Mouse (Mus musculus): ENCODE results near the gene Tapbp.

The Tapbp gene

DNA sequence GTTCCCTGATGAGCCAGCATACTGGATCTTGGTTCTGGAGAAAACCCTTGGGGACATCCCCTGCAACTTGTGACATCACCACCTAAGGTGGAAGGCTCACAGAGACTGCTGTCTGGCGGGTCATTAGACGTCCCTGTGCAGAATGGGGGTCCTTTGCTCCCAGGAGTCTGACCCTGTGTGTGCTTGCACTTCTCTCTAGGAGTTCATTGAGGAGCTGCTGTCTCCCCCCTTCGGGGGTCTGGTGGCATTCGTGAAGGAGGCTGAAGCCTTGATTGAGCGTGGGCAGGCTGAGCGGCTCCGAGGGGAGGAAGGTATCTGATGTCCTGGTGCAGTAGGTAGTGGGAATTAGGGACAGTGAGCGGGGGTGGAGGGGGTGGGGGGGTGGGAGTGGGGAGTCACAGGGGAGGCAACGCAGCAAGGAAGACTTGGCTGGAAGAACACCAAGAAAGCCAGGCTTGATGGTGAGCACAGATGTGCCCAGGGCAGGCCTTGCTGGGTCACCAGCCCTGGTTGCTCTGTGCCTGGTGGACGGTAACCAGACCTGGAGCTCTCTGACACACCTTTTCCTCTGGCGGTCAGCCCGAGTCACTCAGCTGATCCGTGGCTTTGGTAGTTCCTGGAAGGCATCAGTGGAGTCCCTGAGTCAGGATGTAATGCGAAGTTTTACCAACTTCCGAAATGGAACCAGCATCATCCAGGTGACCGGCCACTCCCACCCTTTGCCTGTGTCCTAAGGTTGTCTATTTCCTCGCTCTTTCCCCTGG lies 49.6 kb downstream of the Tapbp start:
- DNase-seq (ENCODE audit: low read depth, low spot score), result no peak

DNA sequence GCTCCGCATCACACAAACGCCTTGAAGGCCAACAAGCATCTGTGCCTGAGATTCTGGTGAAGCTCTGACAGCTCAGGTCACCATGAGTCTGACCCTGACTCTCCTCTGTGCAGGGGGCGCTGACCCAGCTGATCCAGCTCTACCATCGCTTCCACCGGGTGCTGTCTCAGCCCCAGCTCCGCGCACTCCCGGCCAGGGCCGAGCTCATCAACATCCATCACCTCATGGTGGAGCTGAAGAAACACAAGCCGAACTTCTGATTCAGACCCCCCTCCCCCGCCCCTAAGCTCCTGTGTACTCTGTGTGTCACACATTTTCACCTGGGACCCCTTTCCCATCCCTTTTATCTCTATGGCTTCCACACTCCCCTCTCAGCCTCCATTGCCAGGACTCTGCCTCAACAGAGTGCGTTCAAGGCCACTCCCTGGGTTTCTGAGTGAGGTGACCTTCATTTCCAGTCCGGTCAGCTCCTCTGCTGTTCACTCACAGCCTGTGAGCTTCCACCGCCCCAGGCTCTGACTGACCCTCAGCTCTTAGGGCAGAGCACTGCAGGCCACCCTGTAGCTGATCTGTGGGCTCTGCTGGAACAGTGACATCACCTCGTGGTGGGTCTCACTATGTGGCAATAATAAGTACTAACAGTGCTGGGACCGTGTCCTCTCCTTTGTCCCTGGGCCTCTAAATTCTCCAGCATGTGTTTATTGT lies 50.3 kb downstream of the Tapbp start:
- no peak for DNase-seq (ENCODE audit: low read depth, low spot score)

- peak; percentile 87 for DNase-seq (ENCODE audit: low read depth, low spot score)
These were observed 52.8 kb downstream of the Tapbp start for GRCm38 (mm10) chr17:33968489-33968888.

GRCm38 (mm10) chr17:33968927-33969326 lies 53.2 kb downstream of the Tapbp start:
- DNase-seq (ENCODE audit: low read depth, low spot score), result peak; percentile 81

DNA sequence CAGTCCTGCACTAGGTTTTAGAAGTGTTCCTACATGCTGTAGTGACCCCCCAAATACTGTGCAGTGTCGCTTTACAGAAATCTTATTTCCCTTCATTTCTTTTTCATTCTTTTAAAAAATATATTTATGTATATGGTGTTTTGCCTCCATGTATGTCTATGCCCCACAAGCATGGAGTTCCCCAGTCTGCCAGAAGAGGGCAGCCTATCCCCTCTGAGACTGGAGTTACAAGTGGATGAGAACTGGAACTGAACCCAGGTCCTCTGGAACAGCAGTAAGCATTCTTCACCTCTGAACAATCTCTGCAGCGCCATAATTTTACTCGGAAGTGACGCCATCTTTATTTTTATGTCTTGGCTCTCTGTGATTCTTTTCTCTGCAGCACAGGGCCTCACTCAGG lies 53.7 kb downstream of the Tapbp start:
- peak; percentile 42 for DNase-seq (ENCODE audit: low read depth, low spot score)

DNA sequence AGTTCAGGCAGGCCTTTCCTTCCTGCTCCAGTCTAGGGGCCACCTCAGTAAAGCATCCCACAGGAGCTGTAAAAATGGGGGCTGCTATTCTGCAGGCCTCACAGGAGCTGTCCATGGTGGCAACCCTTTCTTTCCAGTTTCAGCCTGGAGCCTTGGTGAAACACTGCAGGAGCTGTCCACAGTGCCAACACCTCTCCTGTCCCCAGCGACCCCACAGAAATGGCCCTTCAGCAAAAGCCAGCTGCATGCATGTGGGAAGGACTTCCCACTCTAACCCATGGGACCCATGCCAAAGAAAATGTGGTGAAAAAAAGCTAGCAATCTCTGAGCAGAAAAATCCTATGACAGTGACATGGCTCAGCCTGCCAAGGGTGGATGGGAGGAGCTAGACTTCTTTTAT lies 57.0 kb downstream of the Tapbp start:
- DNase-seq (ENCODE audit: low read depth, low spot score), result no peak

GRCm38 (mm10) chr17:33973572-33973971 lies 57.9 kb downstream of the Tapbp start:
- no peak for DNase-seq (ENCODE audit: low read depth, low spot score)

GRCm38 (mm10) chr17:33977861-33978557 lies 62.3 kb downstream of the Tapbp start:
- peak; percentile 22 for DNase-seq (ENCODE audit: low read depth, low spot score)

DNA sequence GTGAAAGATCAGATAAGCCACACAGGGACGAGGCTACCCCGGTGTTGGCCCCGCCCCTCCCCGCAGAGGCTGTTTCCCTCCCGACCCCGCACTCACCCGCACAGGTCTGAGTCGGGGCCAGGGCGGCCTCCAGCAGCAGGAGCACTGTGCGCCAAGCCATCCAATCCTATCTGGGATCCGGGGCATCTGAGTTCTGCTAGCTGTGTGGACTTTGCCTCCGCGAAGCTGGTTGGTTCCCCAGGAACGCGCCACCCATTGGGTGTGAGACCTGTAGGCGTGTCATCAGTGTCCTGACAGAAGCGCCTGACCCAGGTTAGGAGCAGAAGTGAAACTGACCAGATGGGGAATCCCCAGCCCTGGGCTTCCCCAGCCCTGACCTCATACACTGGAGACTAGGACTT lies 62.9 kb downstream of the Tapbp start:
- DNase-seq (ENCODE audit: low read depth, low spot score), result peak; percentile 91
